Mouse (Mus musculus) ES-E14 (cell line): ENCODE measurements at regions not wholly inside any gene's neighbourhood (a gene's known extent, or its start where the extent isn't known, plus 50 kb on each side); places are given as distances from the start of the nearest gene placed in this dataset.

Experiments used
- DNase-seq: peaks from one replicate; pipeline ENCODE4 v3.0.0-alpha.2; 2013; ENCODE audit warnings: low read depth, low spot score
- H3K27ac ChIP-seq: 2 replicates; pipeline ENCODE4 v1.5.1; 2012; ENCODE audit warnings: low read depth, mild to moderate bottlenecking, low read length, moderate library complexity, mixed read lengths; ENCODE audit not compliant: poor library complexity, insufficient read depth, severe bottlenecking
- H3K36me3 ChIP-seq: 2 replicates; pipeline ENCODE4 v1.6.1; 2012; ENCODE audit warnings: mild to moderate bottlenecking, low read length, moderate library complexity, mixed read lengths; ENCODE audit not compliant: control insufficient read depth, poor library complexity, insufficient read depth, severe bottlenecking
- H3K4me1 ChIP-seq, 2 experiments: fragments of 150-350 bp in 1 of 2; sonication (generic) in 1 of 2; 2 replicates each; pipeline ENCODE4 v1.6.1; 2012; ENCODE audit warnings: low read length in 2 of 2, mild to moderate bottlenecking in 1 of 2, mixed read lengths in 1 of 2; ENCODE audit not compliant: control insufficient read depth in 2 of 2, insufficient read depth in 2 of 2, poor library complexity in 1 of 2
- H3K4me3 ChIP-seq, 2 experiments: fragments of 150-350 bp in 1 of 2; sonication (generic) in 1 of 2; 2 replicates each; pipeline ENCODE4 v1.5.1; 2012; ENCODE audit warnings: low read length in 2 of 2, low read depth in 1 of 2, mild to moderate bottlenecking in 1 of 2, mixed read lengths in 1 of 2; ENCODE audit not compliant: insufficient read depth in 1 of 2, poor library complexity in 1 of 2, severe bottlenecking in 1 of 2
- H3K9ac ChIP-seq: 2 replicates; pipeline ENCODE4 v1.6.1; 2012; ENCODE audit warnings: low read depth, mild to moderate bottlenecking, low read length, mixed read lengths; ENCODE audit not compliant: poor library complexity, insufficient read depth, severe bottlenecking
- H3K9me3 ChIP-seq: fragments of 150-350 bp; sonication (generic); 2 replicates; pipeline ENCODE4 v1.6.1; 2012; ENCODE audit warnings: low read depth, mild to moderate bottlenecking, low read length; ENCODE audit not compliant: control insufficient read depth, insufficient read depth
- CHD2 ChIP-seq: IDR thresholded peaks from 2 replicates; pipeline ENCODE4 v1.6.1; 2014; ENCODE audit warnings: mild to moderate bottlenecking, low read depth, low read length, inconsistent platforms
- HCFC1 ChIP-seq: IDR thresholded peaks from 2 replicates; pipeline ENCODE4 v1.6.1; 2012; ENCODE audit warnings: low read length, inconsistent platforms, borderline replicate concordance; ENCODE audit not compliant: insufficient read depth
- MAFK ChIP-seq: IDR thresholded peaks from 2 replicates; pipeline ENCODE4 v1.6.1; 2014; ENCODE audit warnings: mild to moderate bottlenecking, low read depth, low read length, inconsistent platforms; ENCODE audit not compliant: insufficient read depth
- ZC3H11A ChIP-seq: IDR thresholded peaks from 2 replicates; pipeline ENCODE4 v1.6.1; 2012; ENCODE audit warnings: low read depth, mild to moderate bottlenecking, inconsistent platforms, low read length, borderline replicate concordance
- ZNF384 ChIP-seq: IDR thresholded peaks from 2 replicates; pipeline ENCODE4 v1.6.1; 2012; ENCODE audit warnings: low read depth, low read length, inconsistent platforms
- in situ Hi-C, 2 experiments: fragments of 600-800 bp; cut with MboI; formaldehyde crosslinking; loops; one replicate each; pipeline ENCODE4 v1.15.1; 2025; ENCODE audit warnings: low sequenced_read_pairs in 2 of 2, inconsistent platforms in 1 of 2; ENCODE audit not compliant: unreplicated experiment in 2 of 2

DNA sequence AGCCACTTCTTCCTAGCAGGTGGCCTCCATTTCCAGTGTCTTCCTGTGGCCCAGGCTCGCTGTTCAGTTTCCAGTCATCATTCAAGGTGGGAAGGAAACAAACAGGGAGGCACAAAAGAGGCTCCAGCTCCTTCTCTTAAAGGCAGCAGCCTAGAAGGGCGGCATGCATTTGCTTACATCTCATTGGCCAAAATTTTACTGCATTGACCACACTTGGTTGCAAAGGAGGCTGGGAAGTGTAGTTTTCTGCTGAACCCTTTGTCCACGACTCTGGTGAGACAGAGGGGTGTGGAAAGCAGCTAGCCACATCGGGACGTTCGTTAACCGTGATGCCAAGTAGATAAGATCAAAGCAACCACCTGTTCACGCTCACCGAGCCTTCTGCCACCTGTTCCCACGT is 74.9 kb downstream of the Tspan17 start:
- no peaks in the 10 kb centered on the region for H3K9me3 ChIP-seq
- in situ Hi-C loops = no loop called here
- H3K27ac ChIP-seq = no peak overlapping the region
- peak; percentile 48 for DNase-seq
- no peaks in the 10 kb centered on the region for H3K36me3 ChIP-seq
- H3K9ac ChIP-seq = no peak overlapping the region
- TF ChIP-seq ZNF384 (no peak), ZC3H11A (no peak), CHD2 (no peak), MAFK (no peak), HCFC1 (peak; percentile 91)
- peaks cover 5 to 10% of the 10 kb centered on the region in 2 experiments; a peak in 2 of 4 replicates for H3K4me1 ChIP-seq
- peak overlapping the region in 1 of 2 experiments; percentile 21; a peak in 1 of 4 replicates for H3K4me3 ChIP-seq

DNA sequence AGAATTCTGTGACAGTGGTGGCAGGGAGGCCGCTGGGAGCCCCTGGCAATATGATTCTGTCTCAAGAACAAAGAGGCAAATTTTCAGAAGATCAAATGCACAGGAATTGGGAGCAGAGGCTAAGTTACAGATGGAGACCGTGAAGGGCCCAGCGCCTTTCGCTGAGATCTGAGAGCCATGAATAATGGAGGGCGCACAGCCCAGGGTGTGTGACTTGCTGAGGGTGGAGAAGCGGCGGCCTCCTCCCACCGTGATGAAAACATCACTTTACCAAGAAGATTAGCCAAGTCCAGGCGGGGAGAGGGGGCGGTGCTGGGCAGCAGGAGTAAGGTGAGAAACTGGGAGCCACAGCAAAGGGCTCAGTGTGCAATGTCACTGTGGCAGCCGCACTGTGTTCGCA is 77.2 kb upstream of the Unc5a start:
- in situ Hi-C loops = no loop called here
- H3K9me3 ChIP-seq = no peaks in the 10 kb centered on the region
- peak overlapping the region in 1 of 2 experiments; percentile 56; a peak in 2 of 4 replicates for H3K4me3 ChIP-seq
- no peaks in the 10 kb centered on the region for H3K36me3 ChIP-seq
- H3K27ac ChIP-seq = no peak overlapping the region
- H3K9ac ChIP-seq = peak overlapping the region; percentile 13; the same call in 1 of the 2 replicates
- TF ChIP-seq ZNF384 (no peak), MAFK (no peak), CHD2 (no peak), HCFC1 (no peak), ZC3H11A (no peak)
- H3K4me1 ChIP-seq = peaks cover 0 to 6% of the 10 kb centered on the region in 2 experiments; a peak in 2 of 4 replicates
- DNase-seq = no peak

DNA sequence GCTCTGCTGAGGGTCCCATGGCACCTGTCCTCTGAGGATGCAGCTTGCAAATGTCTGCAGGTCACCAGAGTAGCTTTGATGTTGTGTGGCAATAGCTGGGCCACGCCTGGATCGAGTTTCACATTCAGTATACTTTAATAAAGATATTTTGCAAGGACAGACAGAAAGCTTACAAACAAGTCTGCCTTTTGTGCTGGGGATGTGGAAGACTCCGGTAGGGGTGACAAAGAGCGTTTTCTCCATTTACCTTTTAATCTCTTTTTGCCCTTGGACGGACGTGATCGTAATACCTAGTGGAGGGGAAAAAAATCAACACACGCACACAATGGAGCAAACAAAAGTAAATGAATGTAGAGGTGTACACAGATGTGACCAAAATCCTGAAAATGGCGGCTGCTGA is 75.3 kb upstream of the Unc5a start:
- Histone ChIP-seq H3K4me3 (peak overlapping the region in 1 of 2 experiments; percentile 61; a peak in 1 of 4 replicates), H3K4me1 (peaks cover 0 to 6% of the 10 kb centered on the region in 2 experiments; a peak in 2 of 4 replicates), H3K27ac (no peak overlapping the region), H3K9ac (no peak overlapping the region; the same call in 1 of the 2 replicates), H3K36me3 (no peaks in the 10 kb centered on the region), H3K9me3 (no peaks in the 10 kb centered on the region)
- TF ChIP-seq MAFK (no peak), ZC3H11A (no peak), HCFC1 (no peak), CHD2 (no peak), ZNF384 (no peak)
- no peak for DNase-seq
- in situ Hi-C loops = no loop called here

DNA sequence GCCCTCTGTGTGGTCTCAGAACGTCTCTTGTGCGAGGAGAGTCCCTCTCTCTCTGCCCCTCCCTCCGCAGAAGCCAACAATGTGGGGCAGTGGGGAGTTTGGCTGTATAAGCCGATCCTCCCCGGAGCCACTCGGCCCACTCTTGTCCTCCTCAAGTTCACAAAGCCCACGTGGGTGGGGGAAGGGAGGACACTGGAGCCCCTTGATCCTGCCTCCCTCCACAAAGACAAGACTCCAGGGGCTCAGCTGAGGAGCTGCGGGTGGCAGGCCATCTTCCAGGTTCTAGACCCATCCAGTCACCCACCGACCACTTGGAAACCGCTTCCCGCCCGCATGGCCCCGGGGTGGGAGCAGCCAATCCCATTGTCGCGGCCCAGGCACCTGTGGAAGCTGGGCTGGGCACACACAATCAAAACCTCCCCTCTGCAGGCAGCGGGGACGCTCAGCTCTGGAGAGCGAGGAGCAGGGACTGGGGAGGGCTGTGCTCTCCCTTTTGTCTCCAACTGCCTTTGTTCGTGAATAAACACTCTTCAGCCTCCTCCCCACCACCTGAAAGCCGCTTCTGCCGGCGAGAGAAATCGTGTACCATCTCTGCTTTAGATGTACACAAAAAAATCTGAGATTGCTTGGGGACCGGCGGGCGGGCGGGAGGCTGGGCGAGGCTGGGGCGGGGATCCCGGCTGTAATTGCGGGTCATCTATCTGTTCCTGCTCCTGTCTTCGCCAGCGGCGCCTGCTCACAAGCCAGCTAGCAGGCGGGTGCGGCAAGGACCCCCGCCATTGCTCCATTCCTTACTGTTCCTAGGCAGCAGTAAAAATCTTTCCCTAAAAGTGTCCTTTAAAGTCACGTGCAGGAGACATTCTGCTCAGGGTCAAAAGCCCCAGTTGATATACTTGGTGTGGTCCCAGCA is 74.7 kb upstream of the Unc5a start:
- H3K9ac ChIP-seq = peak overlapping the region; percentile 46; the same call in 1 of the 2 replicates
- peak overlapping the region; percentile 34 to 61 for H3K4me3 ChIP-seq
- in situ Hi-C loops = no loop called here
- no peaks in the 10 kb centered on the region for H3K9me3 ChIP-seq
- no peak overlapping the region for H3K27ac ChIP-seq
- H3K4me1 ChIP-seq = peaks cover 0 to 6% of the 10 kb centered on the region in 2 experiments; a peak in 2 of 4 replicates
- TF ChIP-seq HCFC1 = no peak
- TF ChIP-seq MAFK = no peak
- TF ChIP-seq CHD2 = no peak
- TF ChIP-seq ZNF384 = no peak
- no peak for TF ChIP-seq ZC3H11A
- peak; percentile 28 for DNase-seq
- H3K36me3 ChIP-seq = no peaks in the 10 kb centered on the region
